Mouse (Mus musculus): ENCODE results near the gene Atp6v1fnb.

DNA sequence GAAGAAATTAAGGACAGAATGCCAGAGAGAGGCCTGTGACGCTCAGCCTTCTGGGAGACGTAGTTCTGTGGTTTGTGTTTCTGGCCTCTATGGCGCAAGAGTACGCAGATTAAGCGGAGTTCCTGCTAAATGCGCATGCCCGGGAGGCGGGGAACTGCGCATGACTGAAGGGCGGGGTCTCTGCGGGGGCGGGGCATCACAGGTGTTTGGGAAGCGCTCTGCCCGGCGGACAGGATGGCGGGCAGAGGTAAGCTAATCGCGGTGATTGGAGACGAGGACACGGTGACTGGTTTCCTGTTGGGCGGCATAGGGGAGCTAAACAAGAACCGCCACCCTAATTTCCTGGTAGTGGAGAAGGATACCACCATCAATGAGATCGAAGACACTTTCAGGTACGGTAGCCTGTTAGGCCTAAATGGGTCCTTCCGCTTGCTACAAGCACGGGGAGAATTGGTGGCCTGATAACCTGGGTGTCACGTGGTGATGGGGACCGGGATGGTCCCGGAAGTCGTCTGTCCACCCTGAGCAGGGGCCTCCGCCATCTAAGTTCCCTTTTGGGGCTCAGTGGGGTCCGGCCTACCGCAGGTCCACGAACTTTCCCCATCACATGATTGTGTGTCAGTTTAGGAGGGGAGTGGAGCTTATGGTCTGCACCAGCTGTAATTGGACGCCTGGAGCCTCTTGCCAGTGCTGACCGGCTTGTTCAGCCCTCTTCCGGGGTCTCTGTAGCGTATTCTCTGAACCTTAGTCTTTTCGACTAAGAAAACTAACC, 3.5 kb upstream of the Atp6v1fnb start, which contains the start of gene Atp6v1f:
- TF ChIP-seq CTCF (IDR thresholded peaks at IDR 0.05; ENCODE audit: low read depth, low read length) (no peak), GATA1 (IDR thresholded peaks at IDR 0.05; ENCODE audit: borderline replicate concordance, low read length) (no peak), POLR2AphosphoS5 (IDR thresholded peaks at IDR 0.05; ENCODE audit: insufficient replicate concordance, low read depth, low read length) (no peak), TAL1 (conservative IDR thresholded peaks at IDR 0.05; ENCODE audit: low read depth, low read length) (no peak), GATA2 (IDR thresholded peaks at IDR 0.05; ENCODE audit: borderline replicate concordance, low read depth, low read length) (no peak)
